Mouse (Mus musculus) embryonic facial prominence, embryonic 15.5 days (tissue): ENCODE results near the gene Sdk1. TPM values are rescaled to one million over a fixed set of nuclear protein-coding genes. Genes with fewer than 3 reads are reported as not detected.

ENCODE experiments used
- ATAC-seq: fragments of 200-750 bp; cut with Nextera tagmentation; 2 replicates; pipeline ENCODE4 v1.8.0; 2017; ENCODE audit warnings: low read depth, moderate TSS enrichment; ENCODE audit not compliant: insufficient number of reproducible peaks, low FRiP score, low TSS enrichment
- H3K27ac ChIP-seq: fragments of 300-500 bp; sonication (generic); replicated peaks from 2 replicates; pipeline ENCODE4 v1.5.1; 2015; ENCODE audit warnings: mild to moderate bottlenecking, inconsistent platforms
- H3K27me3 ChIP-seq: fragments of 300-500 bp; sonication (generic); 2 replicates; pipeline ENCODE4 v1.6.1; 2015; ENCODE audit warnings: inconsistent platforms
- H3K36me3 ChIP-seq: fragments of 300-500 bp; sonication (generic); 2 replicates; pipeline ENCODE4 v1.6.1; 2015; ENCODE audit warnings: mild to moderate bottlenecking, inconsistent platforms
- H3K4me1 ChIP-seq: fragments of 300-500 bp; sonication (generic); 2 replicates; pipeline ENCODE4 v1.6.1; 2015; ENCODE audit warnings: inconsistent platforms
- H3K4me2 ChIP-seq: fragments of 300-500 bp; sonication (generic); replicated peaks from 2 replicates; pipeline ENCODE4 v1.6.1; 2015; ENCODE audit warnings: mild to moderate bottlenecking, inconsistent platforms
- H3K4me3 ChIP-seq: fragments of 300-500 bp; sonication (generic); replicated peaks from 2 replicates; pipeline ENCODE4 v1.5.1; 2015; ENCODE audit warnings: mild to moderate bottlenecking, inconsistent platforms
- H3K9ac ChIP-seq: fragments of 300-500 bp; sonication (generic); 2 replicates; pipeline ENCODE4 v1.6.1; 2015; ENCODE audit warnings: inconsistent platforms
- H3K9me3 ChIP-seq: fragments of 300-500 bp; sonication (generic); replicated peaks from 2 replicates; pipeline ENCODE4 v1.6.1; 2016; ENCODE audit warnings: inconsistent platforms
- WGBS: fragments of 180-500 bp; shearing (Covaris S2); methylation state at CpG from one replicate; pipeline ENCODE4 v1.1.7; 2015; 5-methylcytosine and 5-hydroxymethylcytosine counted together
- polyA plus RNA-seq: library from polyadenylated mRNA; unstranded; fragments of >200 nt; fragmentation: Nextera tagmentation; extraction: Ambion mirVana; gene quantifications from 2 replicates; pipeline ENCODE4 v1.2.1, GENCODE M21; 2015

Sdk1 gene
- polyA plus RNA-seq, 1 experiment from 2014 or later, result 2.6 TPM

GRCm38 (mm10) chr5:141561989-141562560 lies 320.8 kb downstream of the Sdk1 start:
- Histone ChIP-seq H3K4me3 (no peak overlapping the region), H3K27ac (no peak overlapping the region), H3K27me3 (no peaks in the 10 kb centered on the region), H3K36me3 (no peaks in the 10 kb centered on the region), H3K9ac (no peak overlapping the region), H3K4me2 (no peak overlapping the region), H3K9me3 (no peaks in the 10 kb centered on the region), H3K4me1 (peaks cover 8% of the 10 kb centered on the region; the same call in 1 of the 2 replicates)
- 33% methylated on average over 3 of the region's 3 CpGs for WGBS
- peak; percentile 83 for ATAC-seq

DNA sequence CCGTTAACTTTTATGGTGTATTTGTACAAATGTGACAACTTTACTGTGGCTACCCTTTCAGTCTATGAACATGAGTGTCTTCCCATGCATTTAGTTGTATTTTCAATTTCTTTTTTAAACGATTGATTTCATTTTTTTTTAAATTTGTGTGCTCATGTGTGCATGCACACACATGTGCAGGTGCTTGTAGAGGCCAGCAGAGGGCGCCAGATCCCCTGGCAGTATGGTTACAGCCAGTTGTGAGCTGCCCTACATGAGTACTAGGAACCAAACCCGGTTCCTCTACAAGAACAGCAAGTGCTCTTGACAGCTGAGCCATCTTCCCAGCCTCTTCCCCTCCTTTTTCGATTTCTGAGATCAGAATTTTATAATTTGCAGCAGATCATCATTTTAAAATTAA lies 322.9 kb downstream of the Sdk1 start:
- H3K27me3 ChIP-seq, result no peaks in the 10 kb centered on the region
- H3K9me3 ChIP-seq, result no peaks in the 10 kb centered on the region
- no peak overlapping the region for H3K9ac ChIP-seq
- WGBS, result 81% methylated on average over 5 of the region's 5 CpGs
- H3K27ac ChIP-seq, result no peak overlapping the region
- H3K4me3 ChIP-seq, result no peak overlapping the region
- ATAC-seq, result no peak
- H3K4me1 ChIP-seq, result 0 out of 2 replicates have a peak, but pooled peaks cover 3% of the 10 kb centered on the region
- H3K4me2 ChIP-seq, result no peak overlapping the region
- H3K36me3 ChIP-seq, result no peaks in the 10 kb centered on the region

- no peak overlapping the region for H3K4me2 ChIP-seq
- no peaks in the 10 kb centered on the region for H3K27me3 ChIP-seq
- ATAC-seq, result no peak
- H3K4me3 ChIP-seq, result no peak overlapping the region
- H3K9me3 ChIP-seq, result no peaks in the 10 kb centered on the region
- no peaks in the 10 kb centered on the region for H3K4me1 ChIP-seq
- 80% methylated on average over 2 of the region's 2 CpGs for WGBS
- no peak overlapping the region for H3K27ac ChIP-seq
- no peak overlapping the region for H3K9ac ChIP-seq
- H3K36me3 ChIP-seq, result no peaks in the 10 kb centered on the region
These were observed 326.8 kb downstream of the Sdk1 start for GRCm38 (mm10) chr5:141568106-141568505.

- Histone ChIP-seq H3K4me3 (no peak overlapping the region), H3K36me3 (no peaks in the 10 kb centered on the region), H3K27me3 (no peaks in the 10 kb centered on the region), H3K9ac (no peak overlapping the region), H3K4me1 (no peaks in the 10 kb centered on the region), H3K27ac (no peak overlapping the region), H3K9me3 (no peaks in the 10 kb centered on the region), H3K4me2 (no peak overlapping the region)
- 62% methylated on average over 6 of the region's 6 CpGs for WGBS
- ATAC-seq, result no peak
These were observed 329.2 kb downstream of the Sdk1 start for GRCm38 (mm10) chr5:141570442-141570841.

DNA sequence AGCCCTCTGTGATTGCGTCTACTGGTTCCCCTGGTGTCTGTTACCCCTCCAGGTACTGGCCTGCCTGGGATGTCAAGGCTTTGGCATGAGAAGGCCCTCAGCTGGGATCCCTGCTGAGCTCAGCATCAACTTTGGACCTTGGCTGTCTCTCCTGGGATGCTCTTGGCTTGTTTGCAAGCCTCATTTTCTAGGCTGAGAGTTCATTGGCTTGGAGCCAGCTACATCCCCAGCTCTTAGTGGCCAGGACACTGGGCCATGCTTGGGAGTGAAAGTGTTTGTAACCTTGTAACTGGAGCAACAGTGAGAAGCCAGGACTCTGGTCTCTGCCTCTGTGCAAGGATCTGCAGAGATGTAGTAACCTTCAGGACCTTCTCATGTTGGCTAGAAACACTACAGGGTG lies 333.0 kb downstream of the Sdk1 start:
- Histone ChIP-seq H3K9me3 (no peaks in the 10 kb centered on the region), H3K4me3 (no peak overlapping the region), H3K27ac (no peak overlapping the region), H3K4me1 (no peaks in the 10 kb centered on the region), H3K9ac (no peak overlapping the region), H3K36me3 (no peaks in the 10 kb centered on the region), H3K27me3 (no peaks in the 10 kb centered on the region), H3K4me2 (no peak overlapping the region)
- ATAC-seq, result no peak
- whole genome bisulfite sequencing, result 78% methylated on average over 1 of the region's 1 CpGs

DNA sequence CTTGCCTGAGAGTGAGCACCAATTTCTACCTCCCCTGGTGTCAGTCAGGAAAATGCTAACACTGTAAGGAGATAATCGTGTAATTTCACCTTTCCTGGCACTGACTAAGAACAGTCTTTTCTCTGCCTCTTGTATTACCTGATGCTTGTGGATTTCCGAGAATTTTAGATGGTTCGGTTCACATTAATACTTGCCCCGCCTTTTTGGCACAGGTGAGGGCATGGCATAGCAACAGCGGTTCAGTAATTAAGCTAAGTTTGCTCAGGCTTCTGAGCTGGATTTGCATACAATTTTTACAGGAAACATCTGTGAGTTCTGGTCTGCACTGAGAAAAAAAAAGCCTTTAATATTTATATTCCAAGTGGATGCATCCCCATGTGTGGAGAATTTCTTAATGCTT lies 350.0 kb downstream of the Sdk1 start:
- H3K4me3 ChIP-seq, result no peak overlapping the region
- no peak overlapping the region for H3K9ac ChIP-seq
- no peaks in the 10 kb centered on the region for H3K36me3 ChIP-seq
- H3K4me2 ChIP-seq, result no peak overlapping the region
- 42% methylated on average over 5 of the region's 5 CpGs for WGBS
- no peaks in the 10 kb centered on the region for H3K27me3 ChIP-seq
- no peak overlapping the region for H3K27ac ChIP-seq
- peaks cover 8% of the 10 kb centered on the region; the same call in 1 of the 2 replicates for H3K4me1 ChIP-seq
- H3K9me3 ChIP-seq, result no peaks in the 10 kb centered on the region
- ATAC-seq, result no peak

- no peak for ATAC-seq
- H3K9me3 ChIP-seq, result no peaks in the 10 kb centered on the region
- no peaks in the 10 kb centered on the region for H3K36me3 ChIP-seq
- H3K4me1 ChIP-seq, result no peaks in the 10 kb centered on the region
- no peak overlapping the region for H3K4me2 ChIP-seq
- no peaks in the 10 kb centered on the region for H3K27me3 ChIP-seq
- H3K9ac ChIP-seq, result no peak overlapping the region
- H3K27ac ChIP-seq, result no peak overlapping the region
- 80% methylated on average over 10 of the region's 10 CpGs for WGBS
- no peak overlapping the region for H3K4me3 ChIP-seq
These were observed 371.4 kb downstream of the Sdk1 start for GRCm38 (mm10) chr5:141612721-141613120.

DNA sequence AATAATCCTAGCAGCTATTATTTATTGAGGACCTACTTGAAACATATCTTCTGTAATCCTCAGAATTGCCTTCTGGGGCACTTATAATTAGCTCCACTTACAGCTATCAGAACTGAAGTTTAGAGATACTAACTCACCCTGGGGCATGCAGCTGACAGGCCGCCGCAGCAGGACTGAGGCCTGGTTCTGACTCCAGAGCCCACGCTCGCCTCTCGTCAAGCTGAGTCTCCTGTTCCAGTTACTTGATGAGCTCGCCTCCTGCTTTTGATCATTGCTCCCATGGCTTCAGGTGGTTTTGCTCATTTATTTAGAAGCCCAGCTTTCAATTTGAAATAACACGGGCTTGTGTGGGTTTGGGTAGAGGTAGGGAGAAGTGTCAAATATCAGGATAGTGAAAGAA lies 374.5 kb downstream of the Sdk1 start:
- no peak overlapping the region for H3K4me2 ChIP-seq
- 35% methylated on average over 7 of the region's 7 CpGs for WGBS
- H3K4me1 ChIP-seq, result 0 out of 2 replicates have a peak, but pooled peaks cover 4% of the 10 kb centered on the region
- no peak overlapping the region for H3K4me3 ChIP-seq
- H3K9ac ChIP-seq, result no peak overlapping the region
- no peaks in the 10 kb centered on the region for H3K27me3 ChIP-seq
- no peaks in the 10 kb centered on the region for H3K9me3 ChIP-seq
- no peak overlapping the region for H3K27ac ChIP-seq
- no peaks in the 10 kb centered on the region for H3K36me3 ChIP-seq
- ATAC-seq, result no peak

DNA sequence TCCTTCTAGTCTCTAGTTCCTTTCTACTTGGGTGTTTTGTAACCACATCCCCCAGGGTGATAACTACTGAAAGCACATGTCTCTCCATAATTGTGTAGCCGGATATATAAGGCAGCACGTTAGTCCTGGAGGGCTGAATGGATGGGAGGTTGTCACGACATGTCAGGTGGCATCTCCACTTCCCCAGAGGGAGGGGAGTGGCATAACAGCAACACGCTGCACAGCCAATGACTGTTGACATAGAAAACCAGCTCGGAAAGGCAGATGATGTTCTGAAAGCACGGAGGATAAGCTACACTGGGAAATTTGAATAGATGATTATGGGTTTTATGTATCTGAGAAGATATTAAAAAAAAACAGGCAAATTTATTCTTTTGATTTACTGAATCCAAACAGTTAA lies 376.4 kb downstream of the Sdk1 start:
- WGBS, result 25% methylated on average over 6 of the region's 6 CpGs
- Histone ChIP-seq H3K4me3 (no peak overlapping the region), H3K4me2 (no peak overlapping the region; the same call in 1 of the 2 replicates), H3K27ac (no peak overlapping the region), H3K27me3 (no peaks in the 10 kb centered on the region), H3K9me3 (no peaks in the 10 kb centered on the region), H3K9ac (no peak overlapping the region), H3K4me1 (0 out of 2 replicates have a peak, but pooled peaks cover 4% of the 10 kb centered on the region), H3K36me3 (no peaks in the 10 kb centered on the region)
- ATAC-seq, result no peak

- Histone ChIP-seq H3K9ac (no peak overlapping the region), H3K4me2 (no peak overlapping the region), H3K27ac (no peak overlapping the region), H3K4me1 (no peaks in the 10 kb centered on the region), H3K9me3 (no peaks in the 10 kb centered on the region), H3K36me3 (no peaks in the 10 kb centered on the region), H3K27me3 (no peaks in the 10 kb centered on the region), H3K4me3 (no peak overlapping the region)
- no peak for ATAC-seq
- 86% methylated on average over 4 of the region's 4 CpGs for WGBS
These were observed 384.1 kb downstream of the Sdk1 start for GRCm38 (mm10) chr5:141625401-141625800.

DNA sequence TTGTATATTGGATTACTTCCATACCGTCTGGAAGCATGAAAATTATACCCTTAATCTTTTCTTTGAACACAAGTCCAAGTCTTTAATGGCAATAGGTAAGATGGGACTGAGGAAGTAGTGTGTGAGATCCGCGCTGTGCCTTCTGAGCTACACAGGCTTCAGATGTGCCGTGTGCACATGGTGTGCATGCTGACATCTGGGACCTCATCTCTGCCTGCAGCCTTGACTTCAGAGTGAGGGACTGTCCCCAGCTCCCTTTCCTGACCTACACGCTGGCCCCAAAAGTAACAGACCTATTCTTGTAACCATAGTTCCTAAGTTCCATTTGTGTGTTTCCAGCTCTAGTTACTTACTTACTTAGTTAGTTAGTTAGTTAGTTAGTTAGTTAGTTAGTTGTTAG lies 390.4 kb downstream of the Sdk1 start:
- H3K4me2 ChIP-seq, result no peak overlapping the region
- H3K27me3 ChIP-seq, result no peaks in the 10 kb centered on the region
- H3K4me3 ChIP-seq, result no peak overlapping the region
- no peak for ATAC-seq
- no peak overlapping the region for H3K27ac ChIP-seq
- no peaks in the 10 kb centered on the region for H3K36me3 ChIP-seq
- H3K4me1 ChIP-seq, result no peaks in the 10 kb centered on the region
- 68% methylated on average over 5 of the region's 5 CpGs for WGBS
- H3K9me3 ChIP-seq, result no peaks in the 10 kb centered on the region
- H3K9ac ChIP-seq, result no peak overlapping the region

DNA sequence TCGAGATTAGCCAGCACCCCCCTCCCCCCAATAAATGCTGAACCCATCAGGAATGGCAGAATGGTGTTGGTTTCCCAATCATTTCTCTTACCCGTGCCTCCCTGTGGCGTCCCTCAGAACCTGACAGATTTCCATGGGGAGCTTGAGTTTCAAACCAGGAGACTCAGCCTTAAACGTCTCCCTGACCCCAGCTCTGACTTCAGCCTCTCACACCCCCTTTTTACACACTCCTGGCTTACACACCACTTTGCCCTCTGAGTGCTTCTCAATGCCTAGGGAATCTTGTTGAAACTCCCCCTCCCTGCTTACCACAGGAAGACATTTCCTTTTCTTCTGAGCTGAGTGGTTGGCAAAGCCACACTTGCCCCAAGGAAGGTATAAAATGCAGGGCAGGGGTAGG lies 392.0 kb downstream of the Sdk1 start:
- 48% methylated on average over 4 of the region's 4 CpGs for WGBS
- H3K4me3 ChIP-seq, result no peak overlapping the region
- no peaks in the 10 kb centered on the region for H3K27me3 ChIP-seq
- H3K36me3 ChIP-seq, result no peaks in the 10 kb centered on the region
- H3K4me2 ChIP-seq, result no peak overlapping the region
- no peaks in the 10 kb centered on the region for H3K9me3 ChIP-seq
- ATAC-seq, result no peak
- H3K27ac ChIP-seq, result no peak overlapping the region
- no peak overlapping the region for H3K9ac ChIP-seq
- H3K4me1 ChIP-seq, result no peaks in the 10 kb centered on the region
